Mouse (Mus musculus) megakaryocyte, embryonic 14.5 days (primary cell): Measurements from ENCODE around the gene 2810459M11Rik.

ENCODE experiments used
- FLI1 ChIP-seq: IDR thresholded peaks from 2 replicates; pipeline ENCODE4 v1.6.1; 2012; ENCODE audit warnings: low read length, inconsistent platforms, mixed read lengths
- GATA1 ChIP-seq: IDR thresholded peaks from 3 replicates; pipeline ENCODE4 v1.6.1; 2012; ENCODE audit warnings: mixed read lengths, low read length, inconsistent platforms, borderline replicate concordance

DNA sequence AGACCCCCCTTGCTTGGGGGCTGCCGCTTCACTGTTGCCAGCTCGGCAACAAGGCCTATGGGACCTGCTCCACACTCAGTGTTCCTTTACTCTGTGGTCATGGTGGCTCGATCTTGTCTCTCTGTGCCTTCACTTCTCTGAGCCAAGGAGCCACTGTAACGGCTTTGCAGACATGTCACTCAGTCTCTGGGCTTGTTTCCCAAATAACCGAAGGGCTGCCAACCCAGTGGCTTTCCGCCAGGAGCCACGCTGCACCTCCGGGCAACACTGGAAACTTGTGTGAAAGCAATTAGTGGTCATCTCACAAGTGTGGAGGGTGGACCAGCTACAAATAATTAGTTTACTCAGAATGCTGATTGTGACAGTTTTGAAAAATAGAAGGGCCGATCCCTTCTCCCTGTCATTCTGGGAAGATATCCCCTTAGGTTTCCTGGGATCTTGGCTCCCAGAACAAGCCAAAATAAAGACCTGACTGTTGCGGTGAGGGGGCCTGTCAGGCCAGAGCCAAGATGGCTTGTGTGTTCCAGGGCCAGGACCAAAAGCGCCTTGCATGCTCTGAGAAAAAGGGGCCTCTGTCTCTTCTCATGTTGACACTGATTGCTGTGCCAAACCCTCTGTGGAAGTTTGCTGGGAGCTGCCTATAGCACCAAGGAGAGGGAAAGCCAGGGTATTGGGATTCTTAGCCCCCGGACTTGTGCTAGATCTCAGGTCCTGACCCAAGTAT, 7.7 kb downstream of the 2810459M11Rik start:
- TF ChIP-seq GATA1, result no peak
- TF ChIP-seq FLI1, result no peak
